8 mouse cellular contexts compared by ENCODE assay signal in genomic region chr2:59401841-59402461, GRCm38 (mm10).
DNase-seq lines count a peak whose midpoint lies in the region; ATAC-seq and TF ChIP-seq lines count a peak whose summit lies in the region.

No protein-coding gene starts in this region.

- no peaks in the 10 kb centered on the region for H3K9me3 ChIP-seq in midbrain, embryonic 10.5 days (replicated peaks)
- no peaks in the 10 kb centered on the region for H3K9me3 ChIP-seq in midbrain, embryonic 15.5 days
- no peaks in the 10 kb centered on the region for H3K9me3 ChIP-seq in heart, embryonic 15.5 days (replicated peaks)

- TF ChIP-seq CTCF in thymus, adult 2 months (IDR thresholded peaks at IDR 0.05; ENCODE audit: borderline replicate concordance, control insufficient read depth, extremely low read depth, insufficient read depth, low read length, poor library complexity): no peak

- no peaks in the 10 kb centered on the region for H3K36me3 ChIP-seq in midbrain, embryonic 10.5 days
- no peaks in the 10 kb centered on the region for H3K36me3 ChIP-seq in midbrain, embryonic 15.5 days (replicated peaks)
- no peaks in the 10 kb centered on the region for H3K36me3 ChIP-seq in heart, embryonic 15.5 days
- H3K36me3 ChIP-seq in thymus, adult 2 months (ENCODE audit: control insufficient read depth, insufficient read depth, low read length): no peaks in the 10 kb centered on the region

- no peak overlapping the region for H3K4me3 ChIP-seq in midbrain, embryonic 10.5 days
- no peak overlapping the region for H3K4me3 ChIP-seq in midbrain, embryonic 15.5 days
- no peak overlapping the region for H3K4me3 ChIP-seq in heart, embryonic 15.5 days
- no peak overlapping the region for H3K4me3 ChIP-seq in thymus, adult 2 months (ENCODE audit: control insufficient read depth, insufficient read depth, low read length)

- H3K4me2 ChIP-seq in midbrain, embryonic 15.5 days: no peak overlapping the region
- no peak overlapping the region for H3K4me2 ChIP-seq in heart, embryonic 15.5 days

- no peaks in the 10 kb centered on the region for H3K27me3 ChIP-seq in midbrain, embryonic 10.5 days (ENCODE audit: low read depth, poor library complexity, severe bottlenecking)
- no peaks in the 10 kb centered on the region for H3K27me3 ChIP-seq in midbrain, embryonic 15.5 days (replicated peaks)
- no peaks in the 10 kb centered on the region for H3K27me3 ChIP-seq in heart, embryonic 15.5 days
- no peaks in the 10 kb centered on the region for H3K27me3 ChIP-seq in thymus, adult 2 months (ENCODE audit: control insufficient read depth, insufficient read depth, low read length)

- TF ChIP-seq POLR2A in thymus, adult 2 months (IDR thresholded peaks at IDR 0.05; ENCODE audit: control insufficient read depth, extremely low read depth, insufficient read depth, low read length, poor library complexity): no peak

- H3K9ac ChIP-seq in midbrain, embryonic 15.5 days: no peak overlapping the region
- H3K9ac ChIP-seq in heart, embryonic 15.5 days: no peak overlapping the region

- DNase-seq in midbrain, embryonic 10.5 days (ENCODE audit: low spot score): no peak
- DNase-seq in kidney, postnatal 36 days: peak; percentile 56 to 78
- peak; percentile 51 for DNase-seq in retina, embryonic 14.5 days (ENCODE audit: low spot score)
- DNase-seq in embryo, embryonic 11 days: no peak
- no peak for DNase-seq in frontal cortex, postnatal 14 days (ENCODE audit: low spot score in 2 of 2)
- no peak for DNase-seq in thymus, adult 2 months

- 78% methylated on average over 8 of the region's 8 CpGs for WGBS in midbrain, embryonic 10.5 days
- 74% methylated on average over 8 of the region's 8 CpGs for WGBS in midbrain, embryonic 15.5 days
- WGBS in heart, embryonic 15.5 days: 55% methylated on average over 8 of the region's 8 CpGs
- 79% methylated on average over 8 of the region's 8 CpGs for WGBS in thymus, adult 2 months

- peak overlapping the region; percentile 28; the same call in 1 of the 2 replicates for H3K27ac ChIP-seq in midbrain, embryonic 10.5 days (replicated peaks)
- H3K27ac ChIP-seq in midbrain, embryonic 15.5 days: no peak overlapping the region
- H3K27ac ChIP-seq in heart, embryonic 15.5 days: peak overlapping the region; percentile 72
- H3K27ac ChIP-seq in thymus, adult 2 months (ENCODE audit: control insufficient read depth, insufficient read depth, low read length): no peak overlapping the region

- 0 out of 2 replicates have a peak, but pooled peaks cover 2% of the 10 kb centered on the region for H3K4me1 ChIP-seq in midbrain, embryonic 10.5 days
- H3K4me1 ChIP-seq in midbrain, embryonic 15.5 days: no peaks in the 10 kb centered on the region
- peaks cover 10% of the 10 kb centered on the region for H3K4me1 ChIP-seq in heart, embryonic 15.5 days (replicated peaks)
- H3K4me1 ChIP-seq in thymus, adult 2 months (replicated peaks; ENCODE audit: control insufficient read depth, insufficient read depth, low read length): no peaks in the 10 kb centered on the region

- no peak for ATAC-seq in midbrain, embryonic 15.5 days (replicated peaks)
- ATAC-seq in heart, embryonic 15.5 days (replicated peaks; ENCODE audit: insufficient number of reproducible peaks, insufficient read depth, low FRiP score, low read depth): peak; percentile 81

Comparison
In these comparisons a context has a peak if more than half of its experiments do, and no peak if none do; other contexts are left out.
1. H3K27ac ChIP-seq: peak in midbrain, embryonic 10.5 days (single experiment) and heart, embryonic 15.5 days (single experiment); none in midbrain, embryonic 15.5 days (single experiment) and thymus, adult 2 months (single experiment).
2. DNase-seq: peak in kidney, postnatal 36 days (2 of 2) and retina, embryonic 14.5 days (single experiment); none in midbrain, embryonic 10.5 days (single experiment), embryo, embryonic 11 days (single experiment), frontal cortex, postnatal 14 days (0 of 2) and thymus, adult 2 months (single experiment).